Mouse (Mus musculus) gonadal fat pad, adult 2 months (tissue): ENCODE data around the gene Heatr5b. TPM values are rescaled to one million over a fixed set of nuclear protein-coding genes. Genes with fewer than 3 reads are reported as not detected.
A peak's percentile ranks its signal among the peaks of the same experiment; 100 is the strongest.
"Not testable (repeated sequence)": the region's sequence is repeated elsewhere in the genome, so short reads cannot be mapped to it uniquely, and the experiment has no call there.

Source experiments
- DNase-seq: peaks from one replicate; pipeline ENCODE4 v3.0.0-alpha.2; 2012; ENCODE audit warnings: low read depth
- polyA plus RNA-seq: library from polyadenylated mRNA; depleted of rRNA; stranded (reverse); fragments of >200 nt; gene quantifications from 2 replicates; pipeline ENCODE4 v1.2.3, GENCODE M21; 2012; rRNA removed

Heatr5b gene
- 21.5 and 23.5 TPM in 2 replicates for polyA plus RNA-seq

DNA sequence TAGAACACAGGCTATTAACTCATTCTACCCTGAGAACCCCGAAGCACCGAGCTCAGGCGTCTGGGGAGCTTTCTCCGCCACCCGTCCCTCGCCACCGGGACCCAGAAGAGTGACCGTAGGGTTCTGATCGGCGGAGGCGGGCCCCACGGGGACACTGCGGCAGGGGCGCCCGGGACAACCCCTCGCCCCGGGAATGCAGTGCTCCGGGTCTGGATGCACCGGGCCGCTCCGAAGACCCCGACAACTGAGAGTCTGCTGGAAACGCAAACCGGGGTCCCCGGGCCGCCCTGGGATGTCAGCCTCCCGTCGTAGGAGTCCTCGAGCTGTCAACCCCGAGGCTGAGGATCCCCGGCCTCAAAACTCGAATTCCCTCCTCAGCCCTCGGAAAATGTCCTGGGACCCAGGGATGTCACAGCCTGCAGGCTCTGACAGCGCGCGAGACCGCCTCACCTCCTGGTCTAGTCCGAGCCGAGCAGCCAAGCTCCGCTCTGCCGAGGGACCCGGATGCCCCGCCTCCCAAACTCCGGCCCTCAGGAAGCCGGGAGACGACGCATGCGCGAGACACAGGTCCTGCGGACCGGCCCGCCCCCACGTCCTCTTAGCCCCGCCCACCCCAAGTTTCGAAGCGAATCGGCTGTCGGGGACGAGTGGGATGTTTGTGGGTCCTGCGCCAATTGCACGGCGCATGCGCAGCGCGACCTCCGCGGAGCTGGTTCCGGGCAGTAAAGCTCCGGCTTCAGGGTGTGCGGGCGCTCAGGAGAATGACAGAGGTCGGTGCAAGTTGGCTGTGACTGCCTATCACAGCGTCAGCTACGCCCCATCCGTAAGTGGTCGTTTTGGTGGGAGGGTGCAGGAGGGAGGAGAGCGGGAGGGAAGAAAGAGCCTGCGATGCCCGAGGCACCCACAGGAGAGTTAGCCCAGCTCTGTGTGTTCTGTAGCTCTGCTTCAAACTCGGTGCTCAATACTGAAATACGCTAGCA lies at the start of gene Heatr5b, which contains the start of gene Gpatch11:
Gene Heatr5b (minus strand): TSS at position 509 of the 980 bp plus-strand sequence.
Gene Gpatch11 (plus strand): TSS at position 712 of the 980 bp plus-strand sequence.
- DNase-seq = peak; percentile 49

DNA sequence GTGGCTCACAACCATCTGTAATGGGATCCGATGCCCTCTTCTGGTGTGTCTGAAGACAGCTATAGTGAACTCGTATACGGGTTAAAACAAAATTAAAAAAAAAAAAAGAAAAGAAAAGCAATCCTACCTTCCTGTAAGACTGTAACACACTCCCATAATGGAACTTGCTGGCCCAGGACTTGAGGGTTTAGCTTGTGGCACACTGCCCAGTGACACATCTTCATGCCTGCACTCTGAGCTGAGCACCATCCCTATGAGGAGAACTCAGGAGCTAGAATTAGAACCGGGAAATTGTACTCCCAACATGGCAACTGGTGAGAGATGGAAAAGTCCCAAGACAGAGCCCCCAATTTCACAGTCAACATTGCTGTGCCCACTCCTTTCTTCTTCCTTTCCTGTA lies 48.1 kb upstream of the Heatr5b start:
- no peak for DNase-seq

DNA sequence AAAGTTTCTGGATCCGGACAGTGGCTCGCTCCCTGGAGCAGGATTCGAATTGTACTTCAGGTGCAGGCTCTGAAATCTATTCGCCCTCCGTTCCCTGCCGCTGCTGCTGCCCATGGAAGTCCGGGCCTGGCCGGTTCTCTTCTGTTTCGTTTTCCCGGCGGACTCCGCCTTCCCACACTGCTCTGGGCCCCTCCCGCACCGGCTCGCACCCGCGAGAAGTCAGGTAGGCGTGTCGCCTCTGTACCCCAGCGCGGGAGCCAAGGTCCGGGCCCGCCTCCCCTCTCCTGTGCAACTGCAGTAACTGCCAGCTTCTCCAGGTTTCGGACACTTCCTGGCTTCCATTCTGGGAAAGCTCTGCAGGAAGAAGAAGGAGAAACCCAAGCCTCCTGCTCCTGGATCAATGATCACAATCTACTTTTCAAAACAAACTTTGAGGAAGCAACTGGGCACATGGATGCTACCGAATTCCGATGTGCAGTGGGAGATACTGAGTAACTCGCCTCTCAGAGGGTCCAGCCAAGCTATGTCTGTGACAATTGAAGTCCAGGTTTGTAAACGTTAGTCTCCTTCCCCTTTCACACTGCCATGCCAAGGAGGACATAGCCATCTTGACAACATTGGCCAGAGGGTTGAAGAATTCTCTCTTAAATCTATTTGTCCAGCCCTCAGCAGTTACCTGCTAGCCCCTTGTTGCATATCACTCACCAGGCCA lies 47.4 kb upstream of the Heatr5b start, which contains the start of gene Eif2ak2:
Gene Eif2ak2 (minus strand): TSS at position 173 of the 712 bp plus-strand sequence.
- no peak for DNase-seq

DNA sequence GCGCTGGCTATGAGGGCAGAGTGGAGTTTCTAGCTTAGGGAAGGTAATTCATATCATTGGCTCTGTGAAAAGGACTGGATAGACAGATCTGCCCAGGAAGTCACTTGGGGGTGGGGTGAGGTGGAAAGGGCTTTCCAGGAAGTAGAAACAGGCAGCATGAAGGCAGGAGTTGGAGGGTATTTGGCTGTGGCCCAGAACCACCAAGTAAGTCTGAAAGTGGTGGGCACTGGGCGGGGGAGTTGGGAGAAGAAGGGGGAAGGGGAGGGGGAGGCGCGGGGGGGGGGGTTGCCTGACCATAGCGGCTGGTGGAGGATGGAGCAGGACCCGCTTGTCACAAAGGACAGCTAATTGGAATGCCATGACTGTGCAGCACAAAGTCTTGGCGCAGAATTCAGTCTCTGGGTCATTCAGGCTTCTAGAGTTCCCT lies 46.7 kb upstream of the Heatr5b start:
- DNase-seq = no peak

DNA sequence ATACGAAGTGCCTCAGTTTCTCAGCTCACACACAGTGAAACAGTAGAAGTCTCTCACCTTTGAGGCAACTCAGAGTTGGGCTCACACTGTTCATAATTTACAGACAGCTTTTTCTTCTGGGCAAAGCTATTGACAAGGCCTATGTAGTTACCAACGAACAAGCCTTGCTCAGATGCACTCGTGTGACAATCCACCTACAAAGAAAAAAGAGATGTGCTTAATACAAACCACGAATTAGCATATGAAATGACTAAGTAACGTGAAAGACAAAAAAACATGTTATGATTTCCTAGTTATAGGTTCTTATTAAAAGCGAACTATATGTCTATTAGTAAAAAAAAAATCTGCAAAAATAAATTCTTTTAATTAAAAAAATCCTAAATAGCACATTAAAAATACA lies 38.7 kb upstream of the Heatr5b start:
- DNase-seq = no peak

DNA sequence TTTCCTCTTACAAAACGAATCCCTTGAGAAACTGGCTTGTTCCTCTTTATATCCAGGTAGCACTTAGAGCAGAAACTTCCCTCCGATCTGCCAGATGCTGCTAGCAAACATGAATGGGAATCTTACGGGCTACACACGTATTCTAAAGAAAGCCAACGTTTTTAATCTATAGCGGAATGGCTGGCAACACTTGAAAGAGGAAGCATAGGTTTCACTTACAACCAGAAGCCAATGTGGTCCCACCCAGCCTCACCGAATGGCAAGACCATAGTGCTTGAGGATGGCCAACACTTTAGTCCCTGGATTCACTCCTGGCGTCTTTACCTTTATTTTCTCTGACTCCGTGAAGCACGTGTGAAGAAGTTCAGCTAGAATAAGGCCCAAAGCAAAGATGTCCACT lies 21.1 kb upstream of the Heatr5b start:
- no peak for DNase-seq

DNA sequence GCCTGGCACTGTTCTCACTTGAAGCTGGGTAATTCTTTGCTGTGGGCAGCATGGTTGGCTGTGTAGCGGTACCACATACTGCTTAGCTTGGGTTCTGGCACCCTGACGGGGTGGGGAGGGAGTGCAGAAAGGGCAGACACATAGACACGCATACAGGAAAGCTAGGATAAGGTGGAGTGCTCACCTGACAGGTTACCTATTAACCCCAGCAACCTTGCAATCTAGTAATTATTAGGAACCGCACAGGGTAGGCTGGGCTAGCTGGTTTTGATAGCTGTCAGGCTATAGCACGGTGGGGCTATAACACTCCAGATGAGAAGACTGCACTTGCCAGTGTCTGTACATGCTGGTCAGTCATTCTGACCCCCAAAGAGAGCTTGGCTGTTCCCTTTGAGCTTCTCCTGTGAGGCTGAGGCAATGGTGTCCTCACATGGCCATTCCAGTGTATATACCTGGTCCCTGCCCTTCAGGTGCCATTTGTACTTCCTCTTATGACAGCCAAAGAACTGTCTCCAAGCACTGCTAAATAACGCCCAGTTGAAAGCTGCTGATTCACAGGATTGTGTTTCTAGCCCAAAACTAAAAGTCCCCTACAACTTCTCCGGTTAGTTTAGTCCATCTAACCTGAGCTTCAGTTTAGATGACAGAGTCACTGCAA lies 7.2 kb upstream of the Heatr5b start:
- DNase-seq = no peak

DNA sequence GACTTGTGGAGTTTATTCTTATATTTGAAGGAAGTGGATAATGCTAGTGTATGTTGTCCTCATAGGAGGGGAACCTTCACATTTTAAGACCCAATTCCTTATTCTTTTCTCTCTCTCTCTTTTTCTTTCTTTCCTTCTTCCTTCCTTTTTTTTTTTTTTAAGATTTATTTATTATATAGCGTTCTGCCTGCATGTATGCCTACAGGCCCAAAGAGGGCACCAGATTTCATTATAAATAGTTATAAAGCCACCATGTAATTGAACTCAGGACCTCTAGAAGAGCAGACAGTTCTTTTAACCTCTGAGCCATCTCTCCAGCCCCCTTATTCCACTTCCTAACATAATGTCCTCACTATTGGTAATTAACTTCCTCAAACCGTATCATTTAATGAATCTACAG lies 892 bp upstream of the Heatr5b start:
- DNase-seq = no peak

DNA sequence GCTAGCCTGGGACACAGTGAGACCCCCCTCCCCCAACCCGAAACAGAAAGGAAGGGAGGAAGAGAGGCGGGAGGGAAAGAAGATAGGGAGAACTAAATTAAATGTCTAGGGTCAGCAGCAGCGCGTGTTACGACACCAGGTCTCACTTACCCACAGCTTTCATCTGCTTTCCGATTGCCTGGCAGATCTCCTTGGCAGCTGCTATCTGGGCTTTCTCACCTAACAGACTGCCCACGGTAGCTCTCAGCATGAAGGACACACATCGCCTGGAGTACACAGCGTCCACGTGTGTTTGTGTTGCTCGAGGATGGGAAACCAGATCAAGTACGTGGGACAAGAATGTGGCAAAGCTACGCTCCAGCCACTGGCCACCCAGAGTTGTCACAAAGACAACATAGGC lies 10.8 kb downstream of the Heatr5b start:
- no peak for DNase-seq

DNA sequence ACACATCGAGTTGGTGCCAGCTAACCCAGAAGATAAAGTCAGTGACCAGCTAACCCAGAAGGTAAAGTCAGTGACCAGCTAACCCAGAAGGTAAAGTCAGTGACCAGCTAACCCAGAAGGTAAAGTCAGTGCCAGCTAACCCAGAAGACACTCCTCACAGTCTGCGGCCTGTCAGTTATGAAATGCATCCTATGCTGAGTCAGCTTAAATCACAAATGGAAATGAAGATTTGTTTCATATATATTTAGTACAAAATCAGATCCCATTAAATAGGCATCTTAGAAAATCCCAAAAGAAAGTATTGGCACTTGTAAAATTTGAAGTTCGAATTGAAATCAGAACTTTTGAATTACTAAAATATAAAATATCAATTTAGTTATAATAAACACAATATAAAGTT lies 25.6 kb downstream of the Heatr5b start:
- no peak for DNase-seq

DNA sequence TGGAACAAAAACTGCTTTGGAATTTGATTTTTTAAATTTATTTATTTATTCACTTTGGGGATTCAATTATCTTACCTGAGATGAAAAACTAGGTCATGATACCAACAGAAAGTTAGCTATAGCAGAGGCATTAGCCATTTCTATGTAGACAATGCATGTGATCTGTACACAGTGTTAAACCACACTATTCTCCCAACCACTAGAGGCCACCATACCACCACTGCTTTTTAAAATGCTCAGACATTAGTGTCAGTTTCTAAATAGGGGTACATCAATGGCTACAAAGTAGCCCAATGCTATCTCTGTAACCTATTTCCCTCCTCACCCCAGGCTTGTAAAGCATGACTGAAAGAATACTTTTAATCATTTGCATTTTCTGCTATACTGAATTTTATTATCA lies 26.1 kb downstream of the Heatr5b start:
- no peak for DNase-seq

DNA sequence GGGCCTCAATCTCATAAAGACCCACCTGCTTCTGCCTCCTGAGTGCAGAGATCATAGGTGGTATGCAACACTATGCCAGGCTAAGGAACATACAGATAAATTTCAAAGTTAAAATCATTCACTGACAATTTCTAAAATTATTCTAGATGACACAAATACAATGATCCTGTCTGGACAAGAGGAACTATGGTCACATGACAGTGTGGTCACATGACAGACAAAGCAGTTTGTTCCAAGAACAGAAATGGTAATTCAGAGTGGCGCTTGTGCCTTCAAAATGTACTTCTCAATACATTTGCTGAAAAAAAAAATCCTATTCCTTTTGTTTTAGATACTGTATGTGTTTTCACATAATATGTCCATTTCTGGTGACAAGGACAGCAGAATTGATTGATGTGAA lies 37.9 kb downstream of the Heatr5b start:
- no peak for DNase-seq

DNA sequence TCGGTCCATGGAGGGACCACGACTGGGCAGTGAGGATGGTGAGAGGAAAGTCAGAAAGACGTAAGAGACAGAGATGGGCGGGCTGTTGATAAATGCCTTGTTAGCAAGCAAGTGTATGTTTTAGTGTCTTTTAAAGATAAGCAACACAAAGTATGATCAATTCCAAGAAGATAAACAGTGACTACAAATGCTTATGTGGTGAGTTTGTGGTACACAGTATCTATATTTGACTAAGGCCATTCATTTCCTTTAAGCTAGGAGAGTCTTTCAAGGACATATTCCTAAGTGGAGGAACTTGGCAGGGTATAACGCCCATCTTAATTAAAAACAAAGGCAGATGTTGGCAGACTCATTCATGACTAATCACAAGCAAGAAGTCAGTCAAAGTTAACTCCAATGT lies 40.8 kb downstream of the Heatr5b start:
- no peak for DNase-seq

DNA sequence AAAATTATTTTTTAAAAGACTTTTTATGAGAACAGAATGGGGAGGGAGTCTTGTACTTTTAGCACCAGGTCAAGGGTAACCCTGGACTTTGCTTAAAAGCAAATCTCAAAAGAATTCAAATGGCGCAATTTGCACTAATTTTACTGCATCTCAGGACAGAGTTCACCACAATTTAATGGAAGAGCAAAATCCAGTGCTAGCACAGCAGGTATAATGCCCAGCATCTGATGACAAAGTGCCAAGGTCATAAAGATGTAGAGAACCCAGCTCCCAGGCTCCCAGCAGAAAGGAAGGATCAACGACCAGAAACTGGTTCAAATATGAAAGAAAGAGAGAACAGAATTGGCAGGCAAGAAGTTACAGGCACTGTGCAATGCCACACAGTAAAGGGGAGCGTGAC lies 43.0 kb downstream of the Heatr5b start:
- DNase-seq = no peak

DNA sequence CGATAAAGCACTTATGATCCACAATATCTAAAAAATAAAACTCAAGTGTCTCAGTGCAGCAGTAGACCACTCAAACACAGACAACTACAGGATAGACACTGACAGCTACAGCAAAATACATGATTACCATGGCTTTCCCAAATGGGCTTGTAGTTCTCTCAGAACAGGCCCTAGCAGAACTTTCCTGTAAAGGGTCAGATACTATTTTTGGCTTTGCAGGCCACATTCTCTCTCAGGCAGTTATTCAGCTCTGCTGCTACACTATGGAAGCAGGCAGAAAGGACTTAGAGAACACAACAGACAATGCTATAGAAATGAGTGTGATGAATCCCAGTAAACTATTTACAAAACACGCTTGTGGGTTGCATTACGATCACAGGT lies 43.5 kb downstream of the Heatr5b start:
- DNase-seq = no peak

DNA sequence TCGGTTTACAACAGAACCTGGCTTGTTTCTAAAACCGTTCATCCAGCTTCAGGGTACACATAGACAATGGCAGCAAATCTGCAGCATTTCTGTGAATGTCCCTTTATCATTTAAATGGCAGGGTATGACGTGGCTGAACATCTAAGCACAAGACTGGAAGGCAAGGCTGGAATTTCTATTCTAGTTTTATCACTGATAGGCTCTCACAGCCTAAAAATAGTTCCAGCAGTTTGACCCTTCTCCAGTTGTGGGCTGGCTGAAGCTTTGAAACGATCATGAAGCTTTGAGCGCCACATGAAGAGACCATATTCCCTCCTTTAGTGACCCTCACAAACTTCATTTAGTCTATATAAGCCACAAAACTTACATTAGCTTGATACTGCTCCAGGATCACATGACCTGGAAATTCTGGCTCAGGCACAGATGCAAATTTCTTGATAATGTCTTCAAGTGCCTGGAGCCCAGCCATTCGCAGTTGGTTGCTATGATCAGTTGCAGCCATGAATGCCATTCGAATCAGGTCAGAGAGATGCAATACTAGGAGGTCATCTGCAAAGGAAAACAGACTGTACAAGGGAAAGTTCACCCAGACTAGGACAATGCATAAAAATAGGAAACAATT lies 44.0 kb downstream of the Heatr5b start:
- no peak for DNase-seq

DNA sequence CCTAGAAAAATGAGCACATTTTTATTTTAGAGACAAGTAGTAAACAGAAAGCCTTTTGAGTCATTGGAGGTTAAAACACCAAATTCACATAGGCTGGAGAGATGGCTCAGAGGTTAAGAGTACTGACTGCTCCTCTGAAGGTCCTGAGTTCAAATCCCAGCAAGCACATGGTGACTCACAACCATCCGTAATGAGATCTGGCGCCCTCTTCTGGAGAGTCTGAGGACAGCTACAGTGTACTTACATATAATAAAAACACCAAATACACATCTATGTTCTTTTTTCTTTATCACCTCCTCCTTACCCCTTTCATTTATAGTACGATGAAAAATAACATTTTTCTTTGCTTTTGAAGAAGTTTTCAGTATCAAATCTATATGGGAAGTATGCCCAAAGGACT lies 46.9 kb downstream of the Heatr5b start:
- DNase-seq = not testable (repeated sequence)

DNA sequence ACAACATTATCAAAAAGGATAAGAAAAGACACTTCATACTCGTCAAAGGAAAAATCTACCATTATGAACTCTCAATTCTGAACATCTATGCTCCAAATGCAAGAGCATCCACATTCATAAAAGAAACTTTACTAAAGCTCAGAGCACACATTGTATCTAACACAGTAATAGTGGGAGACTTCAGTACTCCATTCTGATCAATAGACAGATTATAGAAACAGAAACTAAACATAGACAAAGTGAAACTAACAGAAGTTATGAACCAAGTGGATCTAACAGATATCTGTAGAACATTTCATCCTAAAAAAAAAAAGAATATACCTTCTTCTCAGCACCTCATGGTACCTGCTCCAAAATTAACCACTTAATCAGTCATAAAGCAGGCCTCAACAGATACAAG lies 56.4 kb downstream of the Heatr5b start:
- no peak for DNase-seq

DNA sequence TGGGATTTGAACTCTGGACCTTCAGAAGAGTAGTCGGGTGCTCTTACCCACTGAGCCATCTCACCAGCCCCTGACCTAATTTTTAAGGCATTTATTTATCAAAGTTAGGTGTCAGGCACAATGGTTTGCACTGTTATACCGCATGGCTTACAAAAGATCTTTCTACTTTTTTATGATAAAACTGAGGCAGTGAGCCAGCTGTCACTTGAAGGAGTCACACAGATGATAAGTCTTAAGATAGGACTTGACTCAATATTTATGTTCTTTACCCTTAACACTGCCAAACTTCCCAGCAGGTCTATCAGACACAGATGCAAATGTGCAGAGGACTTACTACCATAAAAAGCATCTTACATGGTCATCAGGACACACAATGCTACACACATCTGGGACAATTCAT lies 62.8 kb downstream of the Heatr5b start:
- DNase-seq = no peak

DNA sequence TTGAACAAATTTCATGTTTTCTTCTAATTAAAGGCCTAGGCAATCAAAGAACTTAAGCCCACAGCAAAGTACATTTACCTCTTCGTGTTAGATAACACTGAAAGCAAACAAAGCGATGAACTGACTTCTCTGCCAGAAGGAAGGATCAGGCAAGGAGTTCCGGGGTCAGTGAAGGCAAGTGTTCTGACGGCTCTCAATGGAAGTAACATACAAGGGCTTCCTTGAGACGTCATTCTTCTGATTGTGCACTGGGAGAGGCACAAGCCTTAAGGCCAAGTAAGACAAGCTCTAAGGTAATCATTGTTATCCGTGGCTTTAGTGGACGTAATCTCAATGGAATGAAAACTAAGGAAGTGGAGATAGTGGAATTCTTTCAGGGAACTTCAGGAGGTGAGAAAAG lies 64.2 kb downstream of the Heatr5b start:
- DNase-seq = no peak

DNA sequence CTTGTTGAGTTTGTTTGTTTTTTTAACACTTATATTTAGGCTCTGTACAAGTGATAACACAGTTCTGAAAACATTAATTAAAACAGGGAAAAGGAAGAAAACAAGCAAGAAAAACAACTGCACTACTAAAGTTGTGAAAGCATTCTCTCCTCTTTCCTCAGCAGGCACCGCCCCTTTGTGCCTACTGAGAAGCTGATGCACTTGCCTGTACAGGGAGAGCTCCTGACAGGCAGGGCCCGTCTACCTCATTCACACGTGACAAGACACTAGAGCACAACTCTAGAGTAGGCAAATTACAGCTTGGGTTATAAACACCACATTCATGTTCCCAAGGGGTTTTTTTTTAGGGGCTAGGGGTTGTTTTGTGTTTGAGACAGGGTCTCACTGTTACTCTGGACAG lies 65.8 kb downstream of the Heatr5b start:
- DNase-seq = no peak

DNA sequence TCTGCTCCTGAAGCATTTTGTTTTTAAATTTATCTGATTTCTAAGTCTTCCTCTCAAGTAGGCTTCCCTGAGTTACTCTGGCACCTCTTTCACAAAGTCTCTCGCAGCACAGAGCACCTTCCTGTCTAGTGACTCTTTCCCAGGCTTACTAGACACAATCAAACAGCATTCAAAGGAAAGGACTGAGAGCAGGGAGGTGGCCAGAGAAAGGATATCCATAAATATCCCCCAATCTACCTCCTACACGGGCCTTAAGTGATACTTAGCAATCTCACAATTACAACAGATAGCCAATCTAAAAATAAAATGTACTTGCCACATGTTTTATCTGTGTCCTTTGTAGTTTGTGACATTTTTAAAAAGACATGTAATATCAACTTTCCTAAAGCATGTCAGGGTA lies 66.2 kb downstream of the Heatr5b start:
- no peak for DNase-seq
